Mouse (Mus musculus): ENCODE data around the gene Fam47e.

GRCm38 (mm10) chr5:92607492-92608229 lies 52.8 kb downstream of the Fam47e start:
- TF ChIP-seq CTCF (IDR thresholded peaks at IDR 0.05; ENCODE audit: low read depth) (no peak), EP300 (IDR thresholded peaks at IDR 0.05; ENCODE audit: low read depth) (peak; percentile 43; the same call in 1 of the 2 replicates)
